Mouse (Mus musculus) kidney, adult 10 weeks (tissue): ENCODE measurements around the gene Chrnb2. TPM values are rescaled to one million over a fixed set of nuclear protein-coding genes. Genes with fewer than 3 reads are reported as not detected.

Experiments used
- polyA plus RNA-seq: library from polyadenylated mRNA; stranded (reverse); fragments of 350-450 nt; fragmentation: Illumina TruSeq; extraction: RNeasy Lipid Tissue Mini Kit (QIAGEN cat#74804); gene quantifications from one replicate; pipeline ENCODE4 v1.2.3, GENCODE M21; 2014; ENCODE audit warnings: low read depth, low replicate concordance

The Chrnb2 gene
- polyA plus RNA-seq: 0.36 TPM

GRCm38 (mm10) chr3:89764119-89764724 is at the start of gene Chrnb2:
Chrnb2 (minus strand) TSS chr3:89764632.

GRCm38 (mm10) chr3:89772968-89773709 is 8.7 kb upstream of the Chrnb2 start, which contains the start of gene Ube2q1:
Ube2q1 (plus strand) TSS chr3:89773616.

GRCm38 (mm10) chr3:89714359-89715206 is 49.8 kb downstream of the Chrnb2 start, which contains the start of gene Adar:
Adar (plus strand) TSS chr3:89715022.

Other genes with a start within 250 kb of the Chrnb2 start
- 1.3 TPM for gene Kcnn3, start 244.5 kb downstream of the Chrnb2 start, polyA plus RNA-seq
- 2.1 TPM for gene Adar, start 49.6 kb downstream of the Chrnb2 start, polyA plus RNA-seq
- 73.6 TPM for gene Ube2q1, start 9.0 kb upstream of the Chrnb2 start, polyA plus RNA-seq
- gene She, start 66.7 kb upstream of the Chrnb2 start, polyA plus RNA-seq: 7.2 TPM
- gene Il6ra, start 148.6 kb upstream of the Chrnb2 start, polyA plus RNA-seq: 1.5 TPM
- gene Atp8b2, start 198.9 kb upstream of the Chrnb2 start, polyA plus RNA-seq: 5.3 TPM
- 123 TPM for gene Hax1, start 234.1 kb upstream of the Chrnb2 start, polyA plus RNA-seq